27 mouse cellular contexts compared by ENCODE assay signal in genomic region chr10:19835887-19836710, GRCm38 (mm10). TPM values are rescaled to one million over a fixed set of nuclear protein-coding genes. Genes with fewer than 3 reads are reported as not detected.
DNase-seq lines count a peak whose midpoint lies in the region; ATAC-seq lines count a peak whose summit lies in the region.
"Had no signal": no experiment of that assay in that cellular context is flagged by ENCODE, and none has a peak within 500 bp of the region (broad histone marks: within the 10 kb centered on the region; RNA-seq: fewer than 3 reads in every experiment).

No protein-coding gene starts in this region.

- H3K27me3 ChIP-seq in forebrain, embryonic 11.5 days (ENCODE audit: control insufficient read depth, insufficient read depth, low read length), result no peaks in the 10 kb centered on the region
- H3K27me3 ChIP-seq in forebrain, embryonic 10.5 days (ENCODE audit: poor library complexity, severe bottlenecking), result no peaks in the 10 kb centered on the region
- no peaks in the 10 kb centered on the region for H3K27me3 ChIP-seq in neural tube, embryonic 14.5 days (ENCODE audit: control insufficient read depth, insufficient read depth, low read length)
- H3K27me3 ChIP-seq in neural tube, embryonic 15.5 days (replicated peaks), result no peaks in the 10 kb centered on the region
- no peaks in the 10 kb centered on the region for H3K27me3 ChIP-seq in forebrain, embryonic 16.5 days (replicated peaks; ENCODE audit: control insufficient read depth, insufficient read depth, low read length)
- H3K27me3 ChIP-seq: embryonic facial prominence, embryonic 12.5 days; heart, embryonic 15.5 days; neural tube, embryonic 12.5 days had no signal

- H3K4me1 ChIP-seq in forebrain, embryonic 11.5 days (replicated peaks; ENCODE audit: control insufficient read depth, insufficient read depth, low read length), result no peaks in the 10 kb centered on the region; the same call in 1 of the 2 replicates
- H3K4me1 ChIP-seq in forebrain, embryonic 10.5 days, result no peaks in the 10 kb centered on the region; the same call in 1 of the 2 replicates
- H3K4me1 ChIP-seq in neural tube, embryonic 14.5 days (ENCODE audit: control insufficient read depth, insufficient read depth, low read length), result no peaks in the 10 kb centered on the region
- H3K4me1 ChIP-seq in neural tube, embryonic 15.5 days, result no peaks in the 10 kb centered on the region
- H3K4me1 ChIP-seq in forebrain, embryonic 16.5 days (replicated peaks; ENCODE audit: control insufficient read depth, insufficient read depth, low read length), result 0 out of 2 replicates have a peak, but pooled peaks cover 2% of the 10 kb centered on the region
- H3K4me1 ChIP-seq: embryonic facial prominence, embryonic 12.5 days; heart, embryonic 15.5 days; neural tube, embryonic 12.5 days had no signal

- no peak overlapping the region for H3K9ac ChIP-seq in forebrain, embryonic 11.5 days (ENCODE audit: low read length)
- no peak overlapping the region for H3K9ac ChIP-seq in neural tube, embryonic 14.5 days (replicated peaks; ENCODE audit: low read depth, low read length)
- H3K9ac ChIP-seq in neural tube, embryonic 15.5 days (replicated peaks), result no peak overlapping the region
- H3K9ac ChIP-seq in forebrain, embryonic 16.5 days (replicated peaks; ENCODE audit: low read depth, low read length), result no peak overlapping the region
- H3K9ac ChIP-seq: embryonic facial prominence, embryonic 12.5 days; heart, embryonic 15.5 days; neural tube, embryonic 12.5 days had no signal

- WGBS in forebrain, embryonic 11.5 days, result 65% methylated on average over 8 of the region's 8 CpGs
- WGBS in forebrain, embryonic 10.5 days, result 77% methylated on average over 8 of the region's 8 CpGs
- WGBS in neural tube, embryonic 14.5 days, result 70% methylated on average over 8 of the region's 8 CpGs
- 66% methylated on average over 8 of the region's 8 CpGs for WGBS in neural tube, embryonic 15.5 days
- 33% methylated on average over 8 of the region's 8 CpGs for WGBS in forebrain, embryonic 16.5 days

- no peaks in the 10 kb centered on the region for H3K36me3 ChIP-seq in forebrain, embryonic 11.5 days (ENCODE audit: control insufficient read depth, insufficient read depth, low read length)
- no peaks in the 10 kb centered on the region for H3K36me3 ChIP-seq in forebrain, embryonic 10.5 days (replicated peaks)
- H3K36me3 ChIP-seq in neural tube, embryonic 14.5 days (ENCODE audit: control insufficient read depth, insufficient read depth, low read length), result no peaks in the 10 kb centered on the region
- no peaks in the 10 kb centered on the region for H3K36me3 ChIP-seq in neural tube, embryonic 15.5 days
- no peaks in the 10 kb centered on the region for H3K36me3 ChIP-seq in forebrain, embryonic 16.5 days (ENCODE audit: control insufficient read depth, insufficient read depth)
- H3K36me3 ChIP-seq: embryonic facial prominence, embryonic 12.5 days; heart, embryonic 15.5 days; neural tube, embryonic 12.5 days had no signal

- DNase-seq in forebrain, embryonic 11.5 days (ENCODE audit: low spot score), result no peak
- no peak for DNase-seq in forebrain, embryonic 10.5 days (ENCODE audit: extremely low spot score, low spot score)
- no peak for DNase-seq in kidney, postnatal 14 days
- no peak for DNase-seq in cerebellum, postnatal 36 days
- no peak for DNase-seq in right cerebral cortex, postnatal 25 days
- DNase-seq: adrenal gland, postnatal 25 days; cerebellum, adult 11 months; cerebellum, postnatal 10 days; gastrocnemius, adult 2 months; heart, postnatal 36 days; kidney, adult 8-10 months; kidney, postnatal 10 days; layer of hippocampus, postnatal 36 days; lung, postnatal 4 days; thymus, adult 2 months; thymus, postnatal 4 days had no signal

- H3K4me3 ChIP-seq in forebrain, embryonic 11.5 days (ENCODE audit: low read depth, low read length), result no peak overlapping the region
- H3K4me3 ChIP-seq in forebrain, embryonic 10.5 days, result no peak overlapping the region
- no peak overlapping the region for H3K4me3 ChIP-seq in neural tube, embryonic 14.5 days (ENCODE audit: low read depth, low read length)
- no peak overlapping the region for H3K4me3 ChIP-seq in neural tube, embryonic 15.5 days (replicated peaks)
- H3K4me3 ChIP-seq in forebrain, embryonic 16.5 days (replicated peaks; ENCODE audit: low read length), result no peak overlapping the region
- H3K4me3 ChIP-seq: embryonic facial prominence, embryonic 12.5 days; erythroblast, embryonic 14.5 days; gastrocnemius, adult 2 months; heart, embryonic 15.5 days; neural tube, embryonic 12.5 days had no signal

- 0 out of 2 replicates have a peak, but pooled peaks have one; percentile 33 for ATAC-seq in forebrain, embryonic 11.5 days (replicated peaks; ENCODE audit: low FRiP score)
- ATAC-seq in neural tube, embryonic 14.5 days (ENCODE audit: low read depth), result peak; percentile 14; the same call in 1 of the 2 replicates
- no peak for ATAC-seq in neural tube, embryonic 15.5 days (ENCODE audit: low FRiP score)
- ATAC-seq in forebrain, embryonic 16.5 days, result peak; percentile 74
- ATAC-seq: inflammation-experienced regulatory T-cells, adult 6 months had no signal

- H3K9me3 ChIP-seq in forebrain, embryonic 11.5 days (ENCODE audit: control insufficient read depth, low read length), result no peaks in the 10 kb centered on the region
- H3K9me3 ChIP-seq in forebrain, embryonic 10.5 days, result no peaks in the 10 kb centered on the region
- H3K9me3 ChIP-seq in neural tube, embryonic 14.5 days (ENCODE audit: control insufficient read depth, low read length), result no peaks in the 10 kb centered on the region
- H3K9me3 ChIP-seq in neural tube, embryonic 15.5 days (replicated peaks), result no peaks in the 10 kb centered on the region
- no peaks in the 10 kb centered on the region for H3K9me3 ChIP-seq in forebrain, embryonic 16.5 days (ENCODE audit: control insufficient read depth, low read length)
- H3K9me3 ChIP-seq: embryonic facial prominence, embryonic 12.5 days; heart, embryonic 15.5 days; neural tube, embryonic 12.5 days had no signal

- no peak overlapping the region for H3K4me2 ChIP-seq in forebrain, embryonic 11.5 days (ENCODE audit: low read depth, low read length, severe bottlenecking)
- H3K4me2 ChIP-seq in neural tube, embryonic 14.5 days (ENCODE audit: low read depth, low read length), result no peak overlapping the region
- no peak overlapping the region for H3K4me2 ChIP-seq in neural tube, embryonic 15.5 days
- H3K4me2 ChIP-seq in forebrain, embryonic 16.5 days (ENCODE audit: low read length), result no peak overlapping the region
- H3K4me2 ChIP-seq: embryonic facial prominence, embryonic 12.5 days; heart, embryonic 15.5 days; neural tube, embryonic 12.5 days had no signal

- H3K27ac ChIP-seq in forebrain, embryonic 11.5 days (ENCODE audit: low read depth, low read length), result no peak overlapping the region
- no peak overlapping the region for H3K27ac ChIP-seq in forebrain, embryonic 10.5 days
- H3K27ac ChIP-seq in neural tube, embryonic 14.5 days (ENCODE audit: low read depth, low read length), result no peak overlapping the region
- H3K27ac ChIP-seq in neural tube, embryonic 15.5 days (replicated peaks), result no peak overlapping the region
- H3K27ac ChIP-seq in forebrain, embryonic 16.5 days (ENCODE audit: low read length), result no peak overlapping the region
- H3K27ac ChIP-seq: embryonic facial prominence, embryonic 12.5 days; gastrocnemius, adult 2 months; heart, embryonic 15.5 days; neural tube, embryonic 12.5 days; stomach, postnatal 0 days had no signal

RNA-seq across cellular contexts. Expression of gene Slc35d3, which starts 15.2 kb away (rescaled TPM):
- polyA plus RNA-seq in forebrain, embryonic 11.5 days (2014; fragmentation: Nextera tagmentation; extraction: Ambion mirVana), result 0.52 and 0.69 TPM in 2 replicates
- polyA plus RNA-seq in forebrain, embryonic 10.5 days (2016; fragmentation: Nextera tagmentation; extraction: Ambion mirVana), result 0.33 and 1.0 TPM in 2 replicates
- polyA plus RNA-seq in neural tube, embryonic 14.5 days (2014; fragmentation: Nextera tagmentation; extraction: Ambion mirVana), result 2.6 and 2.8 TPM in 2 replicates
- polyA plus RNA-seq in neural tube, embryonic 15.5 days (2015; fragmentation: Nextera tagmentation; extraction: Ambion mirVana), result 5.0 and 5.3 TPM in 2 replicates
- polyA plus RNA-seq in forebrain, embryonic 16.5 days (2015; fragmentation: Nextera tagmentation; extraction: Ambion mirVana), result 1.5 and 1.8 TPM in 2 replicates
- polyA plus RNA-seq: gonadal fat pad, adult 2 months; inflammation-experienced regulatory T-cells, adult 6 months; liver, adult 2 months had no signal
